Mouse (Mus musculus) testis, postnatal 10 days (tissue): ENCODE measurements around the gene Csf2rb.
"Not testable (repeated sequence)": the region's sequence is repeated elsewhere in the genome, so short reads cannot be mapped to it uniquely, and the experiment has no call there.

Experiments
- DNase-seq: peaks from one replicate; pipeline ENCODE4 v3.0.0; 2021; ENCODE audit warnings: low spot score

Csf2rb gene

DNA sequence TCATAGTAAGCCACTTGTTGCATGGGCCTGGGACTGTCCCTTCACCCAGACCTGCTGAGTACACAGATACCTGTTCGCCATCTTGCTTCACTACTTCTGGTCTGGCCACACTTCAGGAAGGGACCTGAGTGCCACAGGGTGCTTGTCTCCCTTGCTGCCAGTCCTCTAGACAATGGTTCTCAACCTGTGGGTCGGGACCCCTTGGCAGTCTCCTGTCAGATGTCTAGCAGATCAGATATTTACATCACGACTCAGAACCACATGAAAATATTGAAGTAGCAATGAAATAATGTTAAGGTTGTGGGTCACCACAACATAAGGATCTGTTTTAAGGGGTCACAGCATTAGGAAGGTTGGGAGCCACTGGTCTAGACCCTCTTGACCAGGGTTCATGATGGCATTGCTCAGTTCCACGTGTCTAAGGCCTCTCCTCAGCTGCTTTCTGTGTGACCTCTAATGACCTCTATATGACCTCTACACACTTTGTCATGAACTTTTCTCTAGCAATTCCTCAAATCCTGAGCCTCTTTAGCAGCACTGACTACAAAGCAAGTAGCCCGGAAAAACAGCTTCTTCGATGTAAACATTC is 2.3 kb downstream of the Csf2rb start:
- not testable (repeated sequence) for DNase-seq

DNA sequence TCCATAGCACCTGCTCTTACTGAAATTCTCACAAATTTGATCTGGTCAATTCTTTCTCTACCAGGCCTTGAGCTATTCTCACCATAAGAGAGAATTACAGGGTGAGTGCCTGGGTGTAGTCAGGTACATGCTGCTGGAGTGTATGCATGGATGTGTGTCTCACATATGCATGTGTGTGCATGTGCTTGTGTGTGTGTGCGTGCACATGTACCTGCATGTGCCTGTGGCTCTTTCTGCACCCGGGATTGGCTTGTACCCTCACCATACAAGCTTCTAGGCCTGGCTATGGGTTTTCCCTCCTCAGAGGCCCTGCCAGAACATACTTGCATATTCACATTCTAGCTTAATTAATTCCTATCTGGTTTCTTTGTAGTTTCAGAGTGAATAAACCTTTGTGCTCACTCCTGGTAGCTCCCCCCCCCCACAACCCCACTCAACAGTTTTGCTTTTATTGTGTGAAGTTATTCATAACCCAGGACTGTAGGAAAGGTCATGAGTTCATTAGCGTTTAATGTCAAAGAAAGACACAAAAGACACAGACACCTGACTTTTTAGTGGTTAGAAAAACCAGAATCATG is 3.1 kb downstream of the Csf2rb start:
- no peak for DNase-seq

DNA sequence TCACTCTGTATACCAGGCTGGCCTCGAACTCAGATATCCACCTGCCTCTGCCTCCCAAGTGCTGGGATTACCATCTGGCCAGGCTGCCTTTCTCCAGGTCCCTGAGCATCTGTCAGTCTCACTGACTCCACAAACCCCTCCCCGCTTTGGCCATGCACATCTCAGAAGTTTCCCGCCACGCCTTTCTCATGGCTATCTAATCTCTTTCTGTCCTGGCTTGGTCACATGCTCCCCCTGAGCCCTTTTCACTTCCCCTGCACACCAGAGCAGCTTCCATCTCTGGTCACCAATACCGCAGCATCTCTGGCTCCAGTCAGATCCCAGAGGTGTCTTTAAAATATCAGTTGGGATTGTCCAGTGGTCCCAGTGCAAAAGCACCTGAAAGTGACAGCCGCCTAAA is 4.4 kb downstream of the Csf2rb start:
- DNase-seq: not testable (repeated sequence)

DNA sequence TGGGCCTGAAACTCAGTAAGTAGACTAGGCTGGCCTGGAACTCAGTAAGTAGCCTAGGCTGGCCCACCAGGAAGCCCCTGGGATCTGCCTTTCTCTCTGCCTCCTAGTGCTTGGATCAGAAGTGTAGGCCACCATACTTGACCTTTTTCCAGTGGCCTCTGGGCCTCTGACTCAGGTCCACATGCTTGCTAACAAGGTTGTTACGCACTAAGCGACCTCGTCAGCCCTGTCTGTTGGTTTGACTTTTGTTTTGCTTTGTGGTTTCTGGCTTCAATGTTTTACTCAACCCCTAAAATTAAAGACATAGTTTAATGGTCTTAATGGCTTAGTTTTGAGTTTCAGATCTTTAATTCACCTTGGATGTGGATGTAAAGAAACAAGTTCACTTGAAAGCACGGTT is 5.2 kb downstream of the Csf2rb start:
- DNase-seq: no peak

DNA sequence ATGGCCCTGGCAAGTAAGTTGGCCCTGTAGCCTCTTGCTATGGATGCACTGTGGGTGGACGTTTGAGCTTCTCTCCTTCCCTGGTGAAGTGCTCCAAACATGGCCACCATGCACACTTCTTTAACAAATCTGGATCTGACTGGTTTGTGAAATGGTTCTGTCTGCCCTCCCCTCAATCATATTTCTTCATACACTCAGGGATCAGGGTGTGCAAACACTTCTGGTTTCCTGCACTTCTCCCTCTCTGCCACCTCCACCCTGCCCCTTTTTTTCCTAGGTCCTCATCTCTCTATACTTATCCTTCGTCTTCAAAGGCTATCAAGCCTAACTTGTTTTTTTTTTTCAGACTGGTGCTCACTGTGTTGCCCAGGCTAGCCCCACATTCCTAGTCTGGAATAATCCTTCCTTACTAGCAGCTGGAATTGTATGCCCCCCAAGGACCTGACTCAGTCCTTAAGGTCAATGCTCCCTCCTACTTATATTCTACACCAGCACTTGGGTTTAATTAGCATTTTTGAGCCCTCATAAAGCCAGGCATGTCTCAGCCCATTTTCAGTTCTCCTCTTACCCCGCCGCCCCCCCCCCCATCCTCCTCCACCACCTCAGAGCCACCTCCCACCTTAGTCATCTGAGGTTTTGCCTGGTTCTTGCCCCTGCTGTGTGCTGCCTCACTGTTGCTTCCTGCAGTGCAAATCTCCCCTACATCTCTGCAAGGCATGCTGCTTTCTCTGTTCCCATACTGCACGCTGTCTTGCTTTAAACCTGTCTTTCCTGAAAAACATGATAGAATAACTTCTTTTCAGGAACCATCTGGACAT is 6.2 kb downstream of the Csf2rb start:
- no peak for DNase-seq

DNA sequence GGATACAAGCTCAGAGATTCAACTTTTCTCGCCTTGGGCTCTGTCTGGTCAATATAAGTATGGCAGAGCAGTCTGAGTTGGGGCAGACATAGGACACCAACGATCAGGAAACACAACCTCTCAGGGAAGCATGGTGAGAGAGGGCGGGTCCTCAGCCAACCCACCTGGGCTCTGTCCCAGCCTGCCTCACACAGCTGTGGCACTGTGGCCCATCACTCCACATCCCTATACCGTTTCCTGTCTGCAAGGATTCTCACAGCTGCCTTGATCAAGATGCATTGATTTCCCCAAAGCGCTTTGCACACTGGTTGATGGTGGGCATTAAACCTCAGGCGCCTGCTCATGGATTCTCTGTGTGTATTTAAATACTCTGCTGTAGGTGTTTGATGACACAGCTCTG is 7.4 kb downstream of the Csf2rb start:
- DNase-seq: no peak

DNA sequence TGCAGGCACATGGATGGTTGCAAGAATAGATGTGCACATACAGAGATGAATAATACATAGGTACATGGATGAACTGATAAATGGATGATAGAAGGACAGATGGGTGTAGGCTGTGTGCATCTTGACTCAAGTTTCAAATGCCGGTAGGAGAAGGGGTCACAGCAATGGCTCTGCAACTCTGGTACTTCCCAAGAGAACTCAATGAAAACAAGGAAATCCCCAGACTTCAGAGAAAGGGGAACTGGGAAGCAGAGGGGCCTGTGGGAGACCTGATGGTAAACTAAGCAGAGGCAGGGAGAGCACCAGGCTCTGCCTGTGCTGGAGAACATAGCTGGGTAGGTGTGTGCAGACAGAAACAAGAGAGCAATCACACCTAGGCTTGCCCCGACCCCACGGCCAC is 8.8 kb downstream of the Csf2rb start:
- DNase-seq: no peak

DNA sequence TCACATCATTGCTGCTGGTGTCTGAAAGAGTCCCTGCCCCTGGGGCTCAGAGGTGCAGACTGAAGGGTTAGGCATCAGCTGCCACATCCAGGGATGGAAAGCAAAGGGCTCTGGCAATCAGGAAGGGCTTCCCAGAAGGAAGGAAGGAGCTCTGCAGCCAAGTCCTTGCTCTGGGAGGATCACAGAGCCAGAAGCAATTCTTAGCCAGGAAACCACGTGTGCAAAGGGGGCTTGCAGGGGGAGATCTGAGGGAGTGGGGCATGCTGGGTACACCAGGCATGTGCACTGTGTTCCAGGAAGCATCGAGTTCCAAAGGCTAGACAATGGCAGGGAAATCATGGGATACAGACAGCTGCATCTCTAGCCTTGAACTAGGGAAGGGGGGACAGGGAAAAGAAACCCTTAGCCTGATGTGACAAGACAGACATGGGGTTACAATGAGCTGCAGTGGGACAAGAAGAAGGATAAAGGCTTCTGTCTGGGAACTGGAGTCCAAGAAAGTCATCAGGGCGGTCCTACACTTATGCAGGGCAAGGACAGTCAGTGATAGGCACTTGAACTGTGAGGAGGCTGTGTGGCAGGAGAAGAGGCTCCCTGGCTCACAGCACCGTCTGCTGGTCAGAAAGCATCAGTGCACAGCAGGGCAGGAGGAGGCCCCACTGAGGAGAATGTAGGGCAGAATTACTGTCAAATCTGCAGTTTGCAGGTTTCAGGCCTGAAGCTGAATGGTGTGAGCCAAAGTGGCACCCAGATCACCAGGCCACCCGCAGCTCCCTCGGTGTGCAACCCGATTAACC is 14.3 kb downstream of the Csf2rb start:
- peak; percentile 79 for DNase-seq

DNA sequence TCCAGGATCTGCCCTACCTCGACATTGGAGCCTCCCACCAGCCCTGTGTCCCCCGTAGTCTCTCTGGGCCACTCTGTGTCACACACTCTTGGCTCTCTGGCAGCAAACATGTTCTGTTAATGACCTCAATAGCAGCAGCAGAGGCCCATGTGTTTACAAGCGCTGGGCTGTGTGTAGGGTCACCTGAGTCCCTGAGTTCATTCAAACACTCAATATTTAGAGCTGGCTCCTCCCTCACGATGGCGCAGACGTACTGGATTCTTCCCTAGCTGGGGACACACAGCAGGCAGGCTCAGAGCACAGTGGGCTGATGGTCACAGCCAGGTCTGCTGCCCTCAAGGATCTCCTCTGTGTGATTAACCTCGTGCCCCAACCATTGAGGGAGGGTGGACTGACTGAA is 15.4 kb downstream of the Csf2rb start:
- DNase-seq: not testable (repeated sequence)

DNA sequence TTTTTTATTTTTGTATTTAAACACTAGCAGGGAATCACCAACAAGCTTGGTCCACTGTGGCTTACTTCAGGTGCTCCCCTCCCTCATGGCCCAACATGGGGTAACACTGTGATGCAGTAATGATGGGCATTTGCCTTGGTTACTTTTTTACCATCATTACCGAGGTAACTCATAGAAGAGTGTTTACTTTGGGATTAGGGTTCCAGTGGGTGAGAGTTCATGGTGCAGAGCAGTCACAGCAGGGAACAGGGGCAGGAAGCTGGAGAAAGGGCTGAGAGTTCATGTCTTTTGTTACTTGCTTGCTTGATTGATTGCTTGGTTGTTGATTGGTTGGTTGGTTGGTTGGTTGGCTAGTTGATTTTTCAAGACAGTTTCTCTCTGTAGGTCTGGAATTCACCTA is 18.1 kb downstream of the Csf2rb start:
- DNase-seq: no peak

DNA sequence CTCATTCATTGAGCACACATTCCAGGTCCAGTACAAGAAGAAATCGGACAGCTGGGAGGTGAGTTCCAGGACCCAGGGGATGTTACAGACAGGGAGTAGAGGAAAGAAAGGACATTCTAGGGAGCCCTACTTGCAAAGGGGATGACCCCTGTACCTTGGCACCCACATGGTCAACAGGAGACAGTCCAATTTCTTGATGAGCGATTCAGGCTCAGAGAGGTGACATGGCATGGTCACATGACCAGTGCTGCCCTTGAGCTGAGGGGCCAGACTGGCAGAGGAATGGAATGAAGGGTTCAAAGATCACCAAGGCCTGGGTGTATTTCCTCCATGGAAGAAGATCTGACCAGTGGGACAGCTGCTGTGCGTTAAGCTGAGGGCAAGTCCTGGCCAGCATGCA is 19.0 kb downstream of the Csf2rb start:
- no peak for DNase-seq

DNA sequence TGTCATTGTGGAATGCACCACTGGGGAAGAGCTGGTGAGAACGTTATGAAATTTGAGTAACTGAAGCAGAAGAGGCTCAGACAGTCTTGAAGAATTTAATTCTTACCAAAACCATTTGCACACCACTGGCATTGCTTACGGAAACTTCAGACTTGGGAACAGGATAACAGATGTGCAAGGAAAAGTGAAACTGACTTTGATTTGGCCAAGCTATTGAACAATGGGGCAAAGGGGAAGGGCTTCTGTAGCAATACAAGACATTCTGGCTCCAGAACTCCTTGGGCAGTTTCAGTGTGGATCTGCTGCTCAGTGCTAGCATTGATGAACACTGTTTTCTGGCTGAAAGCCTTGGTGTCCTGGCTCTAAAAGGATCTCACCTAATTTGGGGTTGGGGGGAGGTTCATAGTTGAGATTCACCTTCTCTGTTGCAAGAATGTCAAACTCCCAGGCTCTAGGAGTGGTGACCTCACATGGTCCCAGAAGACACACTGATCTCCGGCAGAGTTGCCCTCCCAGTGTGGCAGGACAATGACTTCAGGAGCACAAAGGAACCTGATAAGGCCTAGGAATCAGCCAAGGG is 26.1 kb downstream of the Csf2rb start:
- no peak for DNase-seq

DNA sequence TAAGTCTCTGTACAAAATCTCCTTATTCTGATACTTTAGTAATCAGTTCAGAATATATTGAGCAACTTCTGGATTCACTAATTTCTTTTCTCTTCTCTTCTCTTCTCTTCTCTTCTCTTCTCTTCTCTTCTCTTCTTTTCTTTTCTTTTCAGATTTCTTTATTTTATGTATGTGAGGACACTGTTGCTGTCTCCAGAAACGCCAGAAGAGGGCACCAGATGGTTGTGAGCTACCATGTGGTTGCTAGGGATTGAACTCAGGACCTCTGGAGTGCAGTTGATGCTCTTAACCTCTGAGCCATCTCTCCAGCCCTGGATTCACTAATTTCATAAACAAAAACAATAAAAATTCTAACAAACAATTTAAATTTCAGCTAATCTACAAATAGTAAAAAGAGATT is 29.4 kb downstream of the Csf2rb start:
- peak; percentile 75 for DNase-seq

DNA sequence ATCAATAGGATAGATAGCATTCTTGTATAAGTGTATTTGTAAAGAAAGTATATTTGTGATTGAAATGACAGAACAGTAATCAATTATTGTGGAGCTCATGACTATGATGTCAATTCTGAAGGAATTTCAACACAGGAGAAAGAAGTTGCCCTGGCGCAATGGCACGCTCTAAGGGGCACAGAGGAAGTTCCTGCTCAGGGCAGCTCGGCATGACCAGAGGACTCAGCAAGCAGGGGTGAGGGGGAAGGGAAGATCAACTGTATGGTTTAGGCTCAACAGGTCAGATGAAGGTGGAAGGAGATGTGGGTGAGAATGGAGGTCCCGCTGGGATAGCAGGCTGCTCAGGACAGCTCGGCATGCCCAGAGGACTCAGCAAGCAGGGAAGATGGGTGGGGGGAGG is 30.0 kb downstream of the Csf2rb start:
- no peak for DNase-seq

DNA sequence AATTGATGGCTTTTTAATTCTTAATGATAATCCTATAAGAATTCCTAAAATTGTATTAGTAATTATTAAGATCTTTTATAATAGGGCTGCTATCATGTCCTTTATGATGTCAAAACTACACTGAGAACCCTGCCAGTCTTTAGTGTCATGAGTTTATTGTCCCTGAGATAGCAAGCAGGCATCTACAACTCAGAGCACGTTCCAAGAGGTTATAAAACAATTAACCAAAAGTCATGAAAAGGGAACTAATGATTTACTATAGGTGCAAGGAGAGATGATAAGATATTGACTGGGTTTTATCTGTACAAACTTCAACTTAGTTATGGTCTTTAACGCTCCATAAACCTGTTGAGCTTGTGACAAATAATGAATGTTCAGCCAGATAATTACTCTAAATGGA is 40.4 kb downstream of the Csf2rb start:
- DNase-seq: no peak

DNA sequence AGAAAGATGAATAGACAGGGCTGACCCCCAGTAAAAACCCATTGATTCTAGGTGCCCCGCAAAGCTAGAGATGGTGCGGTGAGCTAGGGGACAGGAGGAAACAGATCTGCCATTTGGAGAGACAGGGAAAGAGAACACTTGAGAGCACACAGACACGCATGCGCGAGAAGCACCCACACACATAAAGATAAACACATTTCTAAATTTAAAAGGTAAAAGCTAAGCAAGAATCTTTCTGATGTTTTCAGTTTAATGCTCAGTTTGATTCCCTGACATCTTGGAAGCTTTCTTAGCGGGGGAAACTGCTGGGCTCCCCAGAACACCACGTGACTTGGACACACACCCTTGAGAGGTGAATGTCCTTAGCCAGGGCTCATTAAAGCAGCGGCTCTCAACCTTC is 41.3 kb downstream of the Csf2rb start:
- no peak for DNase-seq

DNA sequence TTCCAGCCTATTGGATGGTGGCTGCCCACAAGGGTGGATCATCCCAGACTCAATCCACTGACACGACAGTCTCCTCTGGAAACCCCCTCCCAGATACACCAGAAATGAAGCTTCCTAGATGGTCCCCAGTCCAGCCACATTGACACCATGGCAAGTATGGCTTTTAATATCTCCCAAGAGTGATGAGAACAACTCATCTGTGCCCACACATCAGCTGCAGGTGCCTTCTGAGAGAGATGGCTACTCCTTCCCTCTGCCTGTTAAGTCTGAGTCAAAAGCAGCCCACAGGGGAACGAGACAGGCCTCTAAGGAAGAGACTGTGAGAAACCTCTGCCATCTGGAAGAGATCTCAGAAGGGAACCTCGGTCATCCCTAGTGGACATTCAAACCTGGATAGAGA is 42.3 kb downstream of the Csf2rb start:
- no peak for DNase-seq

DNA sequence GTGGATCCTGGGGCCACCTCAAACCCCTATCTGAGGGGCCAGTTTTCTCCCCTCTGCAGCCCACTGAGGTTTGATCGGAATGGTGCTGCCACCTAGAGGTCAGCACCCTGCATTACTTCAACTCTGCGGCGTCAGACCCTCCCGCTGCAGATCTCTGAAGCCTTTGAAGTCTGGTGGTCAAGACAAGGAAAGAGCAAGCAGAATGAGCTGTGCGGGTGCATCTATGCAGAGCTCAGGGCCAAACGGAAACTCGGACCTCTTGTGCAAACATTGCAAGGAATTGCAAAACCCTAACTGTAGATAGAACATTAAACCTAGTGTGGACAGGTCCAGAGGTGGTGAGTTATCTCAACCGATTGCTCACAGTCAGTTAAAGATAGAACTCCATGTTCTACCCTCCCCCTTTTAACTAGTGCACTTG is 43.4 kb downstream of the Csf2rb start:
- peak; percentile 73 for DNase-seq

DNA sequence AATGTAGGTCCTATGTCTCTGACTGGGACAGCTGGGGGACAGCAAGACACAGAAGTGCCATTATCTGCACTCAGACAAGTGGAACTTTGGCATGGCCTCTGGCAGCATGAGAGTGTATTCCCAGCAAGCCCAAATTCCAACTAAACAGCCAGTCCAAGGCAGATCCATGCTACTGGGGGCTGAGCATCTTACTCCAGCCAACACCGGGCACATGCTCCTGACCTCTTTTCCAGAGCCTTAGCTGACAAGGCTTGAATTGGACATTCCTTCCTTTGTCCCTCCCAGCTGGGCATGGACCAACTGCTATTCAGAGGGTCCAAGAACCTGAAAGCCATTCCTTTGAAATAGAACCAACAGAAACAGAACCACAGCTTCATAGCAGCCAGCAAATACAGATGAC is 44.1 kb downstream of the Csf2rb start:
- DNase-seq: no peak

DNA sequence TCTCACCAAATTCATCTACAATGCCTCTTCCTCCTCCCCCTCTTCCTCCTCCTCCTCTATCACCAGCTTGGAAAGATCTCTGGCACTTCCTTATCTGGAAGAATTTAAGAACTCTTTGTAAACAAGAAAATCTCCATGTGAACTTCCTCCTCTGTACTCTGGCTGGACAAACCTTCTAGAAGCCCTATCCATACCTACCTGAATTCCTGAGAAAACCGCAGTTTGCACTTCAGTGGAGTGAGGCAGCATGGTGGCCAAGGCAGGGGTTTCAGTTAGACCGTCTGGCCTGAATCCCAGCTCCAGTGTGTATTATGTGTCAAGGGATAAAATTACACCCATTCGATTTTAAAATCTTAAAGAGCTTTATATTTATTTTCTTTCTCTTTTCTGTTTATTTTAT is 47.2 kb downstream of the Csf2rb start:
- DNase-seq: no peak

DNA sequence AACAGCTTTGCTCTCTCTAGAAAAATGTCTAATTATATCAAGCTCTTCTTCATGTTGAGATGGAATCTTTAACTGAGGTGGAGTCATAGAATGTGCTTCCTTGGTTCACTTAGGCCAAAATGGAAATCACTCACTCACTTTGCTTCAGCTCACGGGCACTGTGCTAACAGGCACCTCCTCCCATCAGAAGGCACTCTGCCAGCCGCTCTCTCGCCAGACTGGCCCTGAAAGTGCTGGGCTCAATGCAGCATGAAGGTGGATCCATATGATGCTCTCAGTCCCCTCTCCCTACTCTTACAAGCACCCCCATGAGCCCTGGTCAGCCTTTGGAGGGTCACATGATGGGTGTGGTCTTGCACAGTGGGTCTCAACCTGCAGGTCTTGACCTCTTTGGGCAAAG is 48.7 kb downstream of the Csf2rb start:
- peak; percentile 61 for DNase-seq

DNA sequence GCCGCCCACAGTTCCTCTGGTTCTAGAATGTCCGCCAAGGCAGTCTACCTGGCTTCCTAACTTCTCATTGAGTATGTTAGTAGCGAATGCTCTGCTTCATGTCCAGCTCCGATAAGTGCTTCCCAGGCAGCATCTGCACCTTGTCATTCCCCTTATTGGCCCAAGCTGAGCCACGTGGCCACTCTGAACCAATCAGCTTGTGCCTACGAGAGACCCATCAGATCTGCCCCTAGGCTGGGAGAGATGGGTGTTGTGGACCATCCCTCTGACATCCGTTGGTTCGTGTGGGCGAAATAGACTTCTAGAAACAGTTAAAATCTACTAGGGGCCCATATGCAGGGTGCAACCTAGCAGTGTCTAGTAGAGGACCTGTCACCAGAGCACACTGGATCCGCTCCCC is 52.3 kb downstream of the Csf2rb start:
- no peak for DNase-seq
